ENCODE assay signal across 8 mouse cellular contexts in genomic region chr17:55711984-55712811, GRCm38 (mm10). TPM values are rescaled to one million over a fixed set of nuclear protein-coding genes. Genes with fewer than 3 reads are reported as not detected.
A peak's percentile ranks its signal among the peaks of the same experiment; 100 is the strongest.
DNase-seq lines count a peak whose midpoint lies in the region; ATAC-seq lines count a peak whose summit lies in the region.

Gene Pot1b, minus strand, starts transcription at chr17:55712628.

- peak within 1 kb of the TSS; percentile 66 for H3K9ac ChIP-seq in hindbrain, embryonic 15.5 days

- H3K4me3 ChIP-seq in hindbrain, embryonic 15.5 days = peak within 1 kb of the TSS; percentile 62

- H3K9me3 ChIP-seq in hindbrain, embryonic 15.5 days = no peaks in the 10 kb centered on the region

- no peaks in the 10 kb centered on the region for H3K27me3 ChIP-seq in hindbrain, embryonic 15.5 days

- peak; percentile 99 for ATAC-seq in hindbrain, embryonic 15.5 days (ENCODE audit: low FRiP score, low read depth)

- DNase-seq in T-cell, adult 2 months (ENCODE audit: low spot score) = peak; percentile 91
- DNase-seq in cerebellum, postnatal 36 days = peak; percentile 95 to 96
- DNase-seq in frontal cortex, postnatal 36 days (ENCODE audit: low spot score in 2 of 2) = peak; percentile 96
- peak; percentile 88 for DNase-seq in left cerebral cortex, adult 11 months (ENCODE audit: low spot score)
- peak; percentile 97 for DNase-seq in lung, postnatal 4 days
- peak; percentile 90 for DNase-seq in retina, postnatal 7 days (ENCODE audit: low read depth, low spot score)
- peak; percentile 83 for DNase-seq in urinary bladder, adult 2 months (ENCODE audit: low spot score)

- H3K27ac ChIP-seq in hindbrain, embryonic 15.5 days (replicated peaks) = peak within 1 kb of the TSS; percentile 53

- H3K4me1 ChIP-seq in hindbrain, embryonic 15.5 days (replicated peaks) = 0 out of 2 replicates have a peak, but pooled peaks cover 5% of the 10 kb centered on the region

- H3K36me3 ChIP-seq in hindbrain, embryonic 15.5 days = peaks cover 4% of the 10 kb centered on the region; the same call in 1 of the 2 replicates

- peak within 1 kb of the TSS; percentile 79 for H3K4me2 ChIP-seq in hindbrain, embryonic 15.5 days

- WGBS in hindbrain, embryonic 15.5 days = under 1% methylated on average over 37 of the region's 37 CpGs

RNA-seq across cellular contexts. Expression of gene Pot1b, which starts in this region (rescaled TPM):
- 6.4 and 8.5 TPM in 2 replicates for polyA plus RNA-seq in hindbrain, embryonic 15.5 days (2015; fragmentation: Nextera tagmentation; extraction: Ambion mirVana)
- polyA plus RNA-seq in urinary bladder, adult 2 months (2012; rRNA removed) = 11.1 and 13.9 TPM in 2 replicates

Comparison
In these comparisons a context has a peak if more than half of its experiments do, and no peak if none do; other contexts are left out.
1. Peak in every context shown above with its lines: DNase-seq, ATAC-seq, H3K4me3 ChIP-seq and H3K27ac ChIP-seq.